Comparison of ENCODE assay signal across 8 mouse cellular contexts in the genomic region with DNA sequence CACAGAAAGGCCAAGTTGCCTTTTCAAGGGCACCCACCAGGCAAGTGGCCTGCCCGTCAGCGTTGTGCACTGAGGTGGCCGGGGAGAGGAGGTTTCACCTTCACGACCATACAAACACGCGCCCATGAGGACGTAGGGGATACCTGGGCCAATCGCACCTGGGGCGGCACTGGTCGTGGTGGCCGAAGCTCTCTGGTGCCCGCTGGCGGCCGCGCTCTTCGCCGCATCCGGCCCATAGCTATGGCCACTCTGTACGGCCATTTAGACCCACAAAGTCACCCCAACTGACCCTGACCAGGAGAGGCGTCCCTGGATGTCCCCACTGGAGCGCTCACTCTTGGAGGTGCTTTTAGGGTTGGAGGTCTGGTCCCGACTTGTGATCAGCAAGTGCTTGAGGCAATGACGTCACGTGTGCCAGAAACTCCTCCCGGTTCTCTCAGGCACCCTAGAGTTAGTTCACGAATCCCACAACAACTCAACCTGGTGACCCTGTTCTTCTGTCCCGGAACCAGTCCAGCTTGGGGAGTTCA. TPM values are rescaled to one million over a fixed set of nuclear protein-coding genes. Genes with fewer than 3 reads are reported as not detected.
A peak's percentile ranks its signal among the peaks of the same experiment; 100 is the strongest.
DNase-seq lines count a peak whose midpoint lies in the region; ATAC-seq and TF ChIP-seq lines count a peak whose summit lies in the region.

No protein-coding gene starts in this region.

- H3K27me3 ChIP-seq in CH12.LX (replicated peaks) (no peaks in the 10 kb centered on the region), myocyte (ENCODE audit: control insufficient read depth, insufficient read depth, insufficient read length) (no peaks in the 10 kb centered on the region)
- no peaks in the 10 kb centered on the region for H3K27me3 ChIP-seq in forebrain, embryonic 14.5 days (replicated peaks; ENCODE audit: control insufficient read depth, insufficient read depth, low read length)
- no peaks in the 10 kb centered on the region for H3K27me3 ChIP-seq in liver, embryonic 13.5 days
- H3K27me3 ChIP-seq in stomach, embryonic 14.5 days (ENCODE audit: control insufficient read depth, insufficient read depth, low read length) = no peaks in the 10 kb centered on the region

- WGBS in forebrain, embryonic 14.5 days = under 1% methylated on average over 27 of the region's 27 CpGs
- WGBS in liver, embryonic 13.5 days (ENCODE audit: insufficient replicate concordance) = under 1% methylated on average over 27 of the region's 27 CpGs
- 2% methylated on average over 27 of the region's 27 CpGs for WGBS in stomach, embryonic 14.5 days

- intact Hi-C loops in heart, postnatal 10 days (cut with DNase I) = loop anchor here (1.0 kb wide), 1 partner anchor 96 kb away; no protein-coding TSS in a partner anchor

- no peak for DNase-seq in CH12.LX (ENCODE audit: extremely low read depth)
- peak; percentile 68 for DNase-seq in cerebellum, adult 11 months
- peak; percentile 34 for DNase-seq in forebrain, embryonic 14.5 days (ENCODE audit: low spot score)
- peak; percentile 75 to 80 for DNase-seq in heart, postnatal 10 days
- DNase-seq in kidney, postnatal 25 days = peak; percentile 76 to 87
- peak; percentile 51 for DNase-seq in liver, embryonic 13.5 days

- peak; percentile 58 for ATAC-seq in forebrain, embryonic 14.5 days
- ATAC-seq in liver, embryonic 13.5 days (ENCODE audit: low read depth) = peak; percentile 73
- ATAC-seq in stomach, embryonic 14.5 days (ENCODE audit: insufficient number of reproducible peaks, insufficient read depth, low FRiP score, low read depth) = peak; percentile 74

- H3K36me3 ChIP-seq in CH12.LX (replicated peaks in 1 of 2; ENCODE audit: control insufficient read depth in 1 of 2, insufficient read depth in 1 of 2, low read length in 1 of 2) (peaks cover 25 to 42% of the 10 kb centered on the region in 2 experiments), myocyte (ENCODE audit: control insufficient read depth, insufficient read depth) (peaks cover 19% of the 10 kb centered on the region)
- H3K36me3 ChIP-seq in forebrain, embryonic 14.5 days (ENCODE audit: control insufficient read depth, insufficient read depth, low read length) = peaks cover 36% of the 10 kb centered on the region
- peaks cover 35% of the 10 kb centered on the region for H3K36me3 ChIP-seq in liver, embryonic 13.5 days
- peaks cover 22% of the 10 kb centered on the region for H3K36me3 ChIP-seq in stomach, embryonic 14.5 days (ENCODE audit: control insufficient read depth, insufficient read depth, low read length)

- TF ChIP-seq RAD21 in CH12.LX (IDR thresholded peaks at IDR 0.05; ENCODE audit: low read depth, low read length) = peak; percentile 4; the same call in 1 of the 2 replicates

- in situ Hi-C loops in CH12.LX (cut with MboI; ENCODE audit: low pct_ligation_motif_present, low pct_unique_long_range_greater_than_20kb, low sequenced_read_pairs) = loop anchor here (5.0 kb wide), 1 partner anchor 33 kb away; no protein-coding TSS in a partner anchor

- peak overlapping the region; percentile 20 to 50 (median 36) for H3K4me3 ChIP-seq in CH12.LX (replicated peaks in 1 of 3; ENCODE audit: low read depth in 2 of 3, low read length in 2 of 3, poor library complexity in 1 of 3)
- H3K4me3 ChIP-seq in forebrain, embryonic 14.5 days (ENCODE audit: low read depth, low read length) = peak overlapping the region; percentile 33
- H3K4me3 ChIP-seq in liver, embryonic 13.5 days (replicated peaks) = peak overlapping the region; percentile 58
- no peak overlapping the region for H3K4me3 ChIP-seq in myocyte
- peak overlapping the region; percentile 38 for H3K4me3 ChIP-seq in stomach, embryonic 14.5 days (ENCODE audit: low read depth, low read length)

- no peak overlapping the region for H3K9ac ChIP-seq in CH12.LX (ENCODE audit: insufficient read depth, low read depth)
- H3K9ac ChIP-seq in forebrain, embryonic 14.5 days (ENCODE audit: low read length) = peak overlapping the region; percentile 49
- H3K9ac ChIP-seq in liver, embryonic 13.5 days = peak overlapping the region; percentile 68
- 0 out of 2 replicates have a peak overlapping the region, but pooled peaks have one; percentile 14 for H3K9ac ChIP-seq in stomach, embryonic 14.5 days (replicated peaks; ENCODE audit: low read depth, low read length)

- H3ac ChIP-seq in myocyte (ENCODE audit: control insufficient read depth, insufficient read length) = no peak overlapping the region

- H3K9me3 ChIP-seq in CH12.LX (replicated peaks; ENCODE audit: low read length) = peaks cover 7% of the 10 kb centered on the region
- H3K9me3 ChIP-seq in forebrain, embryonic 14.5 days (replicated peaks; ENCODE audit: control insufficient read depth, low read length) = no peaks in the 10 kb centered on the region
- no peaks in the 10 kb centered on the region for H3K9me3 ChIP-seq in liver, embryonic 13.5 days (replicated peaks)
- no peaks in the 10 kb centered on the region for H3K9me3 ChIP-seq in stomach, embryonic 14.5 days (ENCODE audit: control insufficient read depth, low read depth, low read length)

- TF ChIP-seq POLR2A in CH12.LX (IDR thresholded peaks at IDR 0.05; ENCODE audit: low read depth, low read length) (no peak), myocyte (IDR thresholded peaks at IDR 0.05; ENCODE audit: insufficient read length, low read depth) (no peak)

- H3K4me2 ChIP-seq in CH12.LX (ENCODE audit: insufficient read depth, low read depth, poor library complexity, severe bottlenecking) (peak overlapping the region; percentile 62), myocyte (ENCODE audit: low read depth) (no peak overlapping the region)
- peak overlapping the region; percentile 63 for H3K4me2 ChIP-seq in forebrain, embryonic 14.5 days (ENCODE audit: low read length)
- H3K4me2 ChIP-seq in liver, embryonic 13.5 days = peak overlapping the region; percentile 84
- H3K4me2 ChIP-seq in stomach, embryonic 14.5 days (replicated peaks; ENCODE audit: low read depth, low read length) = peak overlapping the region; percentile 60

- dilution Hi-C loops in CH12.LX (cut with MboI; ENCODE audit: extremely low pct_ligation_motif_present, extremely low pct_unique_long_range_greater_than_20kb, low sequenced_read_pairs) = no loop called here

- TF ChIP-seq EP300 in CH12.LX (IDR thresholded peaks at IDR 0.05; ENCODE audit: low read length) = no peak

- H3K79me2 ChIP-seq in CH12.LX (replicated peaks; ENCODE audit: control insufficient read depth, extremely low read depth, insufficient read depth, poor library complexity, severe bottlenecking) = no peaks in the 10 kb centered on the region
- no peaks in the 10 kb centered on the region for H3K79me2 ChIP-seq in myocyte (ENCODE audit: control insufficient read depth, insufficient read depth)

- peaks cover 0 to 8% of the 10 kb centered on the region in 2 experiments; a peak in 2 of 4 replicates for H3K4me1 ChIP-seq in CH12.LX (ENCODE audit: control insufficient read depth in 1 of 2, insufficient read depth in 2 of 2)
- H3K4me1 ChIP-seq in forebrain, embryonic 14.5 days (ENCODE audit: control insufficient read depth, insufficient read depth, low read length) = peaks cover 3% of the 10 kb centered on the region
- H3K4me1 ChIP-seq in liver, embryonic 13.5 days (replicated peaks) = peaks cover 15% of the 10 kb centered on the region
- 0 out of 2 replicates have a peak, but pooled peaks cover 4% of the 10 kb centered on the region for H3K4me1 ChIP-seq in stomach, embryonic 14.5 days (ENCODE audit: control insufficient read depth, insufficient read depth, low read length)

- TF ChIP-seq CTCF in CH12.LX (conservative IDR thresholded peaks at IDR 0.05 in 1 of 2, IDR thresholded peaks at IDR 0.05 in 1 of 2; ENCODE audit: low read depth in 2 of 2, low read length in 2 of 2) = peak in 1 of 2 experiments; percentile 58; a peak in 2 of 4 replicates

- H3K27ac ChIP-seq in CH12.LX (ENCODE audit: insufficient read depth, low read depth) = no peak overlapping the region
- no peak overlapping the region for H3K27ac ChIP-seq in forebrain, embryonic 14.5 days (ENCODE audit: low read depth, low read length)
- no peak overlapping the region for H3K27ac ChIP-seq in liver, embryonic 13.5 days
- no peak overlapping the region for H3K27ac ChIP-seq in stomach, embryonic 14.5 days (ENCODE audit: low read length)

TF ChIP-seq in CH12.LX, 34 proteins besides CTCF, POLR2A, EP300 and RAD21 (continues in another document):
- TF ChIP-seq USF1 (IDR thresholded peaks at IDR 0.05; ENCODE audit: low read depth, low read length) (peak; percentile 8; the same call in 1 of the 2 replicates), CHD1 (IDR thresholded peaks at IDR 0.05; ENCODE audit: low read depth, low read length) (no peak)

TF ChIP-seq in myocyte, 11 proteins besides CTCF, POLR2A, EP300 and RAD21 (continues in another document):
- TF ChIP-seq REST (IDR thresholded peaks at IDR 0.05; ENCODE audit: insufficient read depth, insufficient read length) (no peak), POLR2AphosphoS2 (IDR thresholded peaks at IDR 0.05; ENCODE audit: insufficient read length, low read depth) (peak; percentile 33)

RNA-seq across cellular contexts. Expression of a gene that starts 11.3 kb away (rescaled TPM):
- total RNA-seq in CH12.LX (2012; rRNA removed) (7.9 and 8.0 TPM in 2 replicates), CH12.LX (2014; rRNA removed) (4.9 and 5.6 TPM in 2 replicates)
- polyA plus RNA-seq in CH12.LX (2012; ENCODE audit: insufficient read length, low read depth) (9.5 and 10.8 TPM in 2 replicates), myocyte (2012; fragmentation: generic; extraction: Trizol) (51.1 TPM)
- polyA plus RNA-seq in forebrain, embryonic 14.5 days (2014; fragmentation: Nextera tagmentation; extraction: Ambion mirVana) = 29.7 and 34.6 TPM in 2 replicates
- 10 to 100 TPM; 12.0 to 14.2 TPM for total RNA-seq in heart, postnatal 10 days (2021)
- 13.2 and 14.5 TPM in 2 replicates for polyA plus RNA-seq in liver, embryonic 13.5 days (2015; fragmentation: Nextera tagmentation; extraction: Ambion mirVana)
- polyA plus RNA-seq in stomach, embryonic 14.5 days (2014; fragmentation: Nextera tagmentation; extraction: Ambion mirVana) = 37.4 and 44.3 TPM in 2 replicates

RNA-seq across cellular contexts. Expression of a gene that starts 33.1 kb away (rescaled TPM):
- total RNA-seq in CH12.LX (2012; rRNA removed) = 0.88 and 1.4 TPM in 2 replicates
- 0.13 and 0.32 TPM in 2 replicates for total RNA-seq in CH12.LX (2014; rRNA removed)
- 0.93 and 1.1 TPM in 2 replicates for polyA plus RNA-seq in CH12.LX (2012; ENCODE audit: insufficient read length, low read depth)
- 1.8 and 2.1 TPM in 2 replicates for polyA plus RNA-seq in forebrain, embryonic 14.5 days (2014; fragmentation: Nextera tagmentation; extraction: Ambion mirVana)
- 10 to 100 TPM; 50.6 to 51.0 TPM for total RNA-seq in heart, postnatal 10 days (2021)
- polyA plus RNA-seq in liver, embryonic 13.5 days (2015; fragmentation: Nextera tagmentation; extraction: Ambion mirVana) = 1.9 and 2.0 TPM in 2 replicates
- 42.5 TPM for polyA plus RNA-seq in myocyte (2012; fragmentation: generic; extraction: Trizol)
- polyA plus RNA-seq in stomach, embryonic 14.5 days (2014; fragmentation: Nextera tagmentation; extraction: Ambion mirVana) = 10.3 and 11.3 TPM in 2 replicates

RNA-seq across cellular contexts. Expression of a gene that starts 47.8 kb away (rescaled TPM):
- total RNA-seq in CH12.LX (2012; rRNA removed) = 10.9 and 11.0 TPM in 2 replicates
- total RNA-seq in CH12.LX (2014; rRNA removed) = 13.9 and 15.1 TPM in 2 replicates
- 16.6 and 24.2 TPM in 2 replicates for polyA plus RNA-seq in CH12.LX (2012; ENCODE audit: insufficient read length, low read depth)
- 32.8 and 48.7 TPM in 2 replicates for polyA plus RNA-seq in forebrain, embryonic 14.5 days (2014; fragmentation: Nextera tagmentation; extraction: Ambion mirVana)
- total RNA-seq in heart, postnatal 10 days (2021) = 10 to 100 TPM; 36.7 to 38.9 TPM
- 6.5 and 8.9 TPM in 2 replicates for polyA plus RNA-seq in liver, embryonic 13.5 days (2015; fragmentation: Nextera tagmentation; extraction: Ambion mirVana)
- 8.0 TPM for polyA plus RNA-seq in myocyte (2012; fragmentation: generic; extraction: Trizol)
- polyA plus RNA-seq in stomach, embryonic 14.5 days (2014; fragmentation: Nextera tagmentation; extraction: Ambion mirVana) = 40.3 and 41.5 TPM in 2 replicates
